Mouse (Mus musculus) hindbrain, postnatal 0 days (tissue): ENCODE results near the gene Sec14l1. TPM values are rescaled to one million over a fixed set of nuclear protein-coding genes. Genes with fewer than 3 reads are reported as not detected.

Source experiments
- ATAC-seq: fragments of 200-750 bp; cut with Nextera tagmentation; 2 replicates; pipeline ENCODE4 v1.8.0; 2017; ENCODE audit warnings: mild to moderate bottlenecking, moderate TSS enrichment, moderate library complexity
- DNase-seq: peaks from one replicate; pipeline ENCODE4 v3.0.0-alpha.2; 2015; ENCODE audit warnings: low spot score
- H3K27ac ChIP-seq: fragments of 300-500 bp; sonication (generic); 2 replicates; pipeline ENCODE4 v1.5.1; 2014; ENCODE audit warnings: mild to moderate bottlenecking
- H3K27me3 ChIP-seq: fragments of 300-500 bp; sonication (generic); 2 replicates; pipeline ENCODE4 v1.6.1; 2014; ENCODE audit warnings: low read length, mixed read lengths; ENCODE audit not compliant: insufficient read depth
- H3K36me3 ChIP-seq: fragments of 300-500 bp; sonication (generic); 2 replicates; pipeline ENCODE4 v1.6.1; 2014; ENCODE audit warnings: low read length, mixed read lengths; ENCODE audit not compliant: insufficient read depth
- H3K4me1 ChIP-seq: fragments of 300-500 bp; sonication (generic); 2 replicates; pipeline ENCODE4 v1.6.1; 2014; ENCODE audit warnings: antibody characterized with exemption, low read length, mixed read lengths; ENCODE audit not compliant: insufficient read depth
- H3K4me2 ChIP-seq: fragments of 300-500 bp; sonication (generic); 2 replicates; pipeline ENCODE4 v1.6.1; 2014; ENCODE audit warnings: low read depth, mild to moderate bottlenecking, low read length, moderate library complexity, mixed read lengths
- H3K4me3 ChIP-seq: fragments of 300-500 bp; sonication (generic); 2 replicates; pipeline ENCODE4 v1.5.1; 2014; ENCODE audit warnings: low read length
- H3K9ac ChIP-seq: fragments of 300-500 bp; sonication (generic); replicated peaks from 2 replicates; pipeline ENCODE4 v1.6.1; 2014; ENCODE audit warnings: mild to moderate bottlenecking, low read length, moderate library complexity, mixed read lengths
- H3K9me3 ChIP-seq: fragments of 300-500 bp; sonication (generic); 2 replicates; pipeline ENCODE4 v1.6.1; 2016; ENCODE audit warnings: low read length, mixed read lengths
- CTCF ChIP-seq: IDR thresholded peaks from 2 replicates; pipeline ENCODE4 v1.5.1; 2016; ENCODE audit warnings: antibody characterized with exemption, control low read depth, low read depth
- WGBS: fragments of 180-500 bp; shearing (Covaris S2); extraction: QIAGEN DNeasy Blood & Tissue Kit; methylation state at CpG from one replicate; pipeline ENCODE4 v1.1.7; 2014; 5-methylcytosine and 5-hydroxymethylcytosine counted together
- polyA plus RNA-seq: library from polyadenylated mRNA; unstranded; fragments of >200 nt; fragmentation: Nextera tagmentation; extraction: Ambion mirVana; gene quantifications from 2 replicates; pipeline ENCODE4 v1.2.1, GENCODE M21; 2015
- total RNA-seq: library from RNA; depleted of rRNA; stranded (reverse); fragments of >200 nt; gene quantifications from 2 replicates; pipeline ENCODE4 v1.2.3, GENCODE M21; 2014

The Sec14l1 gene
- total and polyA plus RNA-seq, 2 experiments from 2014 or later, result 47.0 to 74.1 TPM

- no peak for TF ChIP-seq CTCF
- ATAC-seq, result no peak
- Histone ChIP-seq H3K9ac (peak within 1 kb of the TSS; percentile 35; the same call in 1 of the 2 replicates), H3K27ac (no peak within 1 kb of the TSS), H3K4me3 (peak within 1 kb of the TSS; percentile 34), H3K9me3 (no peaks in the 10 kb centered on the region), H3K27me3 (peaks cover 15% of the 10 kb centered on the region), H3K4me2 (peak within 1 kb of the TSS; percentile 59), H3K4me1 (peaks cover 8% of the 10 kb centered on the region; the same call in 1 of the 2 replicates), H3K36me3 (no peaks in the 10 kb centered on the region)
- DNase-seq, result no peak
- WGBS, result 2% methylated on average over 66 of the region's 70 CpGs
Observed at GRCm38 (mm10) chr11:117199282-117200175, 84.6 kb downstream of the Sec14l1 start, which contains the start of gene Sept9. Sept9 (plus strand) TSS chr11:117199661.

- no peaks in the 10 kb centered on the region for H3K36me3 ChIP-seq
- no peak overlapping the region for H3K4me3 ChIP-seq
- peaks cover 8% of the 10 kb centered on the region; the same call in 1 of the 2 replicates for H3K4me1 ChIP-seq
- no peak overlapping the region for H3K27ac ChIP-seq
- H3K4me2 ChIP-seq, result no peak overlapping the region
- no peaks in the 10 kb centered on the region for H3K9me3 ChIP-seq
- ATAC-seq (no peak), DNase-seq (no peak)
- H3K9ac ChIP-seq, result no peak overlapping the region
- TF ChIP-seq CTCF, result no peak
- peaks cover 15% of the 10 kb centered on the region for H3K27me3 ChIP-seq
- WGBS, result 89% methylated on average over 12 of the region's 12 CpGs
Observed at GRCm38 (mm10) chr11:117201846-117202245, 86.9 kb downstream of the Sec14l1 start.

- Histone ChIP-seq H3K9ac (no peak overlapping the region), H3K4me1 (peaks cover 3% of the 10 kb centered on the region; the same call in 1 of the 2 replicates), H3K4me3 (no peak overlapping the region), H3K4me2 (no peak overlapping the region), H3K27ac (no peak overlapping the region), H3K36me3 (no peaks in the 10 kb centered on the region), H3K9me3 (no peaks in the 10 kb centered on the region), H3K27me3 (peaks cover 2% of the 10 kb centered on the region)
- WGBS, result 89% methylated on average over 8 of the region's 8 CpGs
- TF ChIP-seq CTCF, result no peak
- DNase-seq (no peak), ATAC-seq (no peak)
Observed at GRCm38 (mm10) chr11:117204606-117205005, 89.6 kb downstream of the Sec14l1 start.

- no peak for ATAC-seq
- DNase-seq, result no peak
- Histone ChIP-seq H3K4me2 (no peak overlapping the region), H3K4me1 (no peaks in the 10 kb centered on the region), H3K9ac (no peak overlapping the region), H3K4me3 (no peak overlapping the region), H3K27ac (no peak overlapping the region), H3K9me3 (no peaks in the 10 kb centered on the region), H3K36me3 (no peaks in the 10 kb centered on the region), H3K27me3 (no peaks in the 10 kb centered on the region; the same call in 1 of the 2 replicates)
- WGBS, result 68% methylated on average over 6 of the region's 6 CpGs
- no peak for TF ChIP-seq CTCF
Observed at GRCm38 (mm10) chr11:117205042-117205441, 90.1 kb downstream of the Sec14l1 start.

- H3K9me3 ChIP-seq, result no peaks in the 10 kb centered on the region
- H3K4me1 ChIP-seq, result no peaks in the 10 kb centered on the region
- H3K4me2 ChIP-seq, result no peak overlapping the region
- no peak for DNase-seq
- ATAC-seq, result no peak
- WGBS, result 84% methylated on average over 9 of the region's 9 CpGs
- H3K9ac ChIP-seq, result no peak overlapping the region
- no peak overlapping the region for H3K27ac ChIP-seq
- no peaks in the 10 kb centered on the region; the same call in 1 of the 2 replicates for H3K27me3 ChIP-seq
- TF ChIP-seq CTCF, result no peak
- H3K4me3 ChIP-seq, result no peak overlapping the region
- H3K36me3 ChIP-seq, result no peaks in the 10 kb centered on the region
Observed at GRCm38 (mm10) chr11:117205447-117205846, 90.5 kb downstream of the Sec14l1 start.

- H3K4me2 ChIP-seq, result no peak overlapping the region
- TF ChIP-seq CTCF, result no peak
- no peak overlapping the region for H3K9ac ChIP-seq
- H3K4me3 ChIP-seq, result no peak overlapping the region
- DNase-seq, result no peak
- no peaks in the 10 kb centered on the region for H3K4me1 ChIP-seq
- no peaks in the 10 kb centered on the region for H3K9me3 ChIP-seq
- H3K27me3 ChIP-seq, result no peaks in the 10 kb centered on the region; the same call in 1 of the 2 replicates
- no peak for ATAC-seq
- WGBS, result 63% methylated on average over 5 of the region's 5 CpGs
- H3K27ac ChIP-seq, result no peak overlapping the region
- no peaks in the 10 kb centered on the region for H3K36me3 ChIP-seq
Observed at GRCm38 (mm10) chr11:117207436-117207835, 92.5 kb downstream of the Sec14l1 start.
